Mouse (Mus musculus) embryo, embryonic 10 days (tissue): ENCODE results near the gene Mccc1.

Source experiments
- DNase-seq: peaks from one replicate; pipeline ENCODE4 v3.0.0-alpha.2; 2015; ENCODE audit warnings: low spot score

Mccc1 gene

GRCm38 (mm10) chr3:36000275-36001239 is at the start of gene Mccc1:
TSS of gene Mccc1 (minus strand) at chr3:36000678.
- peak; percentile 95 for DNase-seq

- DNase-seq = no peak
Observed at GRCm38 (mm10) chr3:36049106-36049505, 48.6 kb upstream of the Mccc1 start.

- DNase-seq = no peak
Observed at GRCm38 (mm10) chr3:36045086-36045485, 44.6 kb upstream of the Mccc1 start.

GRCm38 (mm10) chr3:36044520-36044919 is 44.0 kb upstream of the Mccc1 start:
- no peak for DNase-seq

- DNase-seq = peak; percentile 21
Observed at GRCm38 (mm10) chr3:36031740-36032510, 31.4 kb upstream of the Mccc1 start.

GRCm38 (mm10) chr3:36029993-36030392 is 29.5 kb upstream of the Mccc1 start:
- no peak for DNase-seq

- DNase-seq = no peak
Observed at GRCm38 (mm10) chr3:36025732-36026131, 25.3 kb upstream of the Mccc1 start.

GRCm38 (mm10) chr3:36011239-36011638 is 10.8 kb upstream of the Mccc1 start:
- DNase-seq = no peak

GRCm38 (mm10) chr3:36008411-36009154 is 8.1 kb upstream of the Mccc1 start:
- no peak for DNase-seq

- DNase-seq = no peak
Observed at GRCm38 (mm10) chr3:36004028-36004895, 3.8 kb upstream of the Mccc1 start.

- no peak for DNase-seq
Observed at GRCm38 (mm10) chr3:35994552-35995531, 5.6 kb downstream of the Mccc1 start.

- no peak for DNase-seq
Observed at GRCm38 (mm10) chr3:35990715-35991114, 9.8 kb downstream of the Mccc1 start.

- DNase-seq = no peak
Observed at GRCm38 (mm10) chr3:35988031-35988430, 12.4 kb downstream of the Mccc1 start.

GRCm38 (mm10) chr3:35986266-35986665 is 14.2 kb downstream of the Mccc1 start:
- DNase-seq = no peak

GRCm38 (mm10) chr3:35973551-35973950 is 26.9 kb downstream of the Mccc1 start:
- peak; percentile 70 for DNase-seq

GRCm38 (mm10) chr3:35972985-35973384 is 27.5 kb downstream of the Mccc1 start:
- peak; percentile 64 for DNase-seq

- no peak for DNase-seq
Observed at GRCm38 (mm10) chr3:35971149-35971548, 29.3 kb downstream of the Mccc1 start.

GRCm38 (mm10) chr3:35970441-35970840 is 30.0 kb downstream of the Mccc1 start:
- DNase-seq = no peak

GRCm38 (mm10) chr3:35967366-35967921 is 33.0 kb downstream of the Mccc1 start:
- DNase-seq = no peak

GRCm38 (mm10) chr3:35966493-35966892 is 34.0 kb downstream of the Mccc1 start:
- DNase-seq = no peak
